1 mouse cellular context compared by ENCODE assay signal in genomic region chr7:97340907-97341849, GRCm38 (mm10).
TF ChIP-seq lines count a peak whose summit lies in the region.

No protein-coding gene starts in this region.

TF ChIP-seq in MEL, 35 proteins besides CTCF, POLR2A, EP300 and RAD21 (continued from another document):
- peak; percentile 65 for TF ChIP-seq ETS1 (IDR thresholded peaks at IDR 0.05; ENCODE audit: low read depth, low read length)
- peak; percentile 88 for TF ChIP-seq TAL1 (IDR thresholded peaks at IDR 0.05; ENCODE audit: low read length)
- no peak for TF ChIP-seq E2F4 (IDR thresholded peaks at IDR 0.05; ENCODE audit: borderline replicate concordance, low read depth, low read length)
- TF ChIP-seq ELF1 (IDR thresholded peaks at IDR 0.05; ENCODE audit: low read depth, low read length), result no peak
- TF ChIP-seq POLR2AphosphoS2 (IDR thresholded peaks at IDR 0.05; ENCODE audit: low read length), result no peak
- TF ChIP-seq MAFK (IDR thresholded peaks at IDR 0.05; ENCODE audit: borderline replicate concordance, low read depth, low read length), result no peak
- TF ChIP-seq MXI1 (IDR thresholded peaks at IDR 0.05; ENCODE audit: low read depth, low read length), result 0 out of 2 replicates have a peak, but pooled peaks have one; percentile 48
- no peak for TF ChIP-seq ZMIZ1 (IDR thresholded peaks at IDR 0.05; ENCODE audit: low read depth, low read length)
- TF ChIP-seq USF2 (IDR thresholded peaks at IDR 0.05; ENCODE audit: borderline replicate concordance in 1 of 2, insufficient read depth in 1 of 2, low read depth in 1 of 2, low read length in 2 of 2), result no peak
- TF ChIP-seq MEF2A (IDR thresholded peaks at IDR 0.05; ENCODE audit: extremely low read depth, insufficient replicate concordance, low read depth, low read length, poor library complexity, severe bottlenecking), result 0 out of 2 replicates have a peak, but pooled peaks have one; percentile 24
- TF ChIP-seq NRF1 (IDR thresholded peaks at IDR 0.05; ENCODE audit: insufficient read depth, low read depth, low read length, poor library complexity, severe bottlenecking), result no peak
- TF ChIP-seq ZNF384 (IDR thresholded peaks at IDR 0.05; ENCODE audit: low read depth, low read length), result no peak
- TF ChIP-seq TCF12 (IDR thresholded peaks at IDR 0.05; ENCODE audit: low read depth, low read length), result peak; percentile 88
- TF ChIP-seq CHD2 (IDR thresholded peaks at IDR 0.05; ENCODE audit: low read length), result no peak
- TF ChIP-seq KAT2A (conservative IDR thresholded peaks at IDR 0.05; ENCODE audit: low read depth, low read length), result no peak
- TF ChIP-seq NELFE (IDR thresholded peaks at IDR 0.05; ENCODE audit: low read depth, low read length), result no peak; the same call in 1 of the 2 replicates
- TF ChIP-seq RCOR1 (IDR thresholded peaks at IDR 0.05; ENCODE audit: low read depth, low read length), result peak; percentile 94
- TF ChIP-seq BHLHE40 (IDR thresholded peaks at IDR 0.05; ENCODE audit: borderline replicate concordance, low read depth, low read length), result 0 out of 2 replicates have a peak, but pooled peaks have one; percentile 19
- no peak for TF ChIP-seq GABPA (IDR thresholded peaks at IDR 0.05; ENCODE audit: low read depth, low read length)
- TF ChIP-seq ZKSCAN1 (IDR thresholded peaks at IDR 0.05; ENCODE audit: low read depth, low read length), result peak; percentile 91
- no peak for TF ChIP-seq TBP (IDR thresholded peaks at IDR 0.05; ENCODE audit: low read depth, low read length)
- TF ChIP-seq GATA1 (IDR thresholded peaks at IDR 0.05; ENCODE audit: low read depth, low read length), result peak; percentile 86
- no peak for TF ChIP-seq USF1 (IDR thresholded peaks at IDR 0.05; ENCODE audit: low read depth, low read length)
- TF ChIP-seq SMC3 (IDR thresholded peaks at IDR 0.05; ENCODE audit: low read depth, low read length), result no peak
- no peak for TF ChIP-seq ZC3H11A (IDR thresholded peaks at IDR 0.05; ENCODE audit: low read depth, low read length)
- no peak for TF ChIP-seq JUND (IDR thresholded peaks at IDR 0.05; ENCODE audit: low read depth, low read length)
- TF ChIP-seq CHD1 (IDR thresholded peaks at IDR 0.05; ENCODE audit: low read depth, low read length), result no peak
- no peak for TF ChIP-seq UBTF (IDR thresholded peaks at IDR 0.05; ENCODE audit: borderline replicate concordance, insufficient read depth, low read depth, low read length)
- TF ChIP-seq HCFC1 (IDR thresholded peaks at IDR 0.05; ENCODE audit: low read depth, low read length), result no peak
